Mouse (Mus musculus): ENCODE results near the gene Dscaml1.

DNA sequence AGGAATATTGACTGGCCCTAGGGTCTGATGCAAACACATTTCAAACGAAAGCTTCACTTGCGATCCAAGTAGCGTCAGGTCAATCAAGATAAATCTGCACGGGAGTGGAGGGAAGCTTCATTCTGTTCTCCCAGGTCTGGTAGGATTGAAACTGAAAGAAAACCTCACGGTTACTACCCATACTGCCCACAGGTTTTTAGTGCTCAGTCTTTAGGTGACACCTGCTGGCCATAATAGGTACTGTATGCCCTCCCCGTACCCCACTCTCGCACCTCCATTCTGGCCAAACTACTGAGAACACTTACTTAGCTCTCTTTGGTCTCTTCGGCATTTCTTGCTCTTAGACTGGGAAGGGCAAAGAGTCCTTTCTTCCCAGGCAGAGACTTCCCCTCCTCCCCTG lies 9.2 kb upstream of the Dscaml1 start:
- no peak for TF ChIP-seq CHD2 (IDR thresholded peaks at IDR 0.05; ENCODE audit: low read depth, low read length)
- TF ChIP-seq ZNF384 (IDR thresholded peaks at IDR 0.05; ENCODE audit: low read depth, low read length) = no peak
- TF ChIP-seq MAFK (IDR thresholded peaks at IDR 0.05; ENCODE audit: insufficient read depth, low read depth, low read length) = no peak

Data from ES-E14 (cell line).